Mouse (Mus musculus) liver, adult 2 months (tissue): ENCODE measurements around the gene Rbm15b.

ENCODE experiments used
- CTCF ChIP-seq: fragments of 200-500 bp; IDR thresholded peaks from 2 replicates; pipeline ENCODE4 v1.5.1; 2011; ENCODE audit warnings: low read depth, low read length, control low read depth
- POLR2A ChIP-seq: fragments of 200-500 bp; IDR thresholded peaks from 2 replicates; pipeline ENCODE4 v1.6.1; 2011; ENCODE audit warnings: low read length, control low read depth; ENCODE audit not compliant: insufficient read depth; ENCODE audit errors: extremely low read depth

DNA sequence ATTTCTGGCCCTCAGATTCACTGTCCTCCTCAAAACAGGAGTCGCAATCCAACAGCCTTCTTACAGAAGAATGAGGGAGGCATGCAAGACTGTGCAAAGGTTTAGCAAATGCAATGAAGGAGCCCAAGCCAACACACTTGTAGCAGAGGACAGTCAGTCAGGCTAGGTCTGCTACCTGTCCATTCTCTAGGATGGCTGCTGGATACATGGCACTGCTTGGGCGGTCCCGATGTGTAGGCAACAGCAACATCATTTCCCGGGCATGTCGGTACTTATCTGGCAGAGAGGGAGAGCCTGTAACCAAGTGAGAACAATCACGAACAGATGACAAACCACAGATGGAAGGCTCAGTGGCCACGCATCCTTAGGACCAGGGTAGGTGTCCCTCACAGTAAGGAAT, 14.4 kb upstream of the Rbm15b start:
- no peak for TF ChIP-seq CTCF
- no peak for TF ChIP-seq POLR2A
